Mouse (Mus musculus) CH12.LX (cell line): ENCODE results near the gene Rbmx2. TPM values are rescaled to one million over a fixed set of nuclear protein-coding genes. Genes with fewer than 3 reads are reported as not detected.

Source experiments
- DNase-seq: peaks from one replicate; pipeline ENCODE4 v3.0.0-alpha.2; 2013; ENCODE audit errors: extremely low read depth
- H3K27ac ChIP-seq: 2 replicates; pipeline ENCODE4 v1.5.1; 2012; ENCODE audit warnings: low read depth, mild to moderate bottlenecking, control low read depth, moderate library complexity; ENCODE audit not compliant: insufficient read depth
- H3K27me3 ChIP-seq: replicated peaks from 2 replicates; pipeline ENCODE3; 2012; ENCODE audit warnings: inconsistent platforms
- H3K36me3 ChIP-seq, 2 experiments: replicated peaks in 1 of 2; 2 replicates each; pipeline versions ENCODE3 to v1.6.1; 2012; ENCODE audit warnings: inconsistent platforms in 1 of 2, low read length in 1 of 2, mild to moderate bottlenecking in 1 of 2, mixed read lengths in 1 of 2, moderate library complexity in 1 of 2; ENCODE audit not compliant: control insufficient read depth in 1 of 2, insufficient read depth in 1 of 2
- H3K4me1 ChIP-seq, 2 experiments: 2 replicates each; pipeline ENCODE4 v1.6.1; 2012; ENCODE audit warnings: inconsistent platforms in 1 of 2, moderate library complexity in 1 of 2; ENCODE audit not compliant: insufficient read depth in 2 of 2, control insufficient read depth in 1 of 2
- H3K4me2 ChIP-seq: 2 replicates; pipeline ENCODE4 v1.6.1; 2012; ENCODE audit warnings: low read depth, mild to moderate bottlenecking, control low read depth; ENCODE audit not compliant: poor library complexity, insufficient read depth, severe bottlenecking
- H3K4me3 ChIP-seq, 3 experiments: fragments of 150-350 bp in 1 of 3; sonication (generic) in 1 of 3; replicated peaks in 1 of 3; 2 replicates each; pipeline versions ENCODE3 to v1.5.1; 2011 to 2012; ENCODE audit warnings: low read depth in 2 of 3, low read length in 2 of 3, mild to moderate bottlenecking in 2 of 3, moderate library complexity in 2 of 3, control low read depth in 1 of 3, improper control_type of control experiment in 1 of 3, inconsistent platforms in 1 of 3, mixed read lengths in 1 of 3; ENCODE audit not compliant: poor library complexity in 1 of 3
- H3K79me2 ChIP-seq: replicated peaks from 2 replicates; pipeline ENCODE4 v1.6.1; 2012; ENCODE audit warnings: mild to moderate bottlenecking, moderate library complexity; ENCODE audit not compliant: control insufficient read depth, poor library complexity, insufficient read depth, severe bottlenecking; ENCODE audit errors: extremely low read depth
- H3K9ac ChIP-seq: 2 replicates; pipeline ENCODE4 v1.6.1; 2012; ENCODE audit warnings: low read depth, mild to moderate bottlenecking, control low read depth, moderate library complexity; ENCODE audit not compliant: insufficient read depth
- H3K9me3 ChIP-seq: replicated peaks from 2 replicates; pipeline ENCODE3; 2012; ENCODE audit warnings: low read length, inconsistent platforms, mixed read lengths
- CTCF ChIP-seq, 2 experiments: IDR thresholded peaks in 1 of 2; conservative IDR thresholded peaks in 1 of 2; 2 replicates each; pipeline ENCODE4 v1.5.1; 2011 to 2012; ENCODE audit warnings: low read depth in 2 of 2, low read length in 2 of 2, improper control_type of control experiment in 1 of 2, inconsistent platforms in 1 of 2, mild to moderate bottlenecking in 1 of 2, moderate library complexity in 1 of 2
- MYC ChIP-seq: IDR thresholded peaks from 2 replicates; pipeline ENCODE4 v1.6.1; 2011; ENCODE audit warnings: low read depth, mild to moderate bottlenecking, improper control_type of control experiment, low read length
- dilution Hi-C: fragments of 300-500 bp; cut with MboI; formaldehyde crosslinking; loops from 2 replicates; pipeline ENCODE4 v1.14.3; 2020; ENCODE audit warnings: low sequenced_read_pairs; ENCODE audit not compliant: extremely low pct_unique_long_range_greater_than_20kb, extremely low pct_ligation_motif_present
- in situ Hi-C: fragments of 300-500 bp; cut with MboI; formaldehyde crosslinking; loops from 3 replicates; pipeline ENCODE4 v1.14.3; 2019; ENCODE audit warnings: low sequenced_read_pairs, low pct_ligation_motif_present, low pct_unique_long_range_greater_than_20kb, mixed read lengths
- polyA plus RNA-seq: library from polyadenylated mRNA; unstranded; fragments of >175 nt; gene quantifications from 2 replicates; pipeline ENCODE4 v1.2.1, GENCODE M21; 2012; ENCODE audit warnings: low read depth; ENCODE audit not compliant: insufficient read length
- total RNA-seq, 2 experiments: library from RNA; depleted of rRNA; stranded (reverse); fragments of 300-350 nt in 1 of 2; fragments of >200 nt in 1 of 2; gene quantifications; 2 replicates each; pipeline ENCODE4 v1.2.3; 2012 to 2014

The Rbmx2 gene
- total and polyA plus RNA-seq, 3 experiments: 15.1 to 18.4 (median 16.9) TPM

- Histone ChIP-seq H3K79me2 (no peaks in the 10 kb centered on the region), H3K36me3 (no peaks in the 10 kb centered on the region), H3K4me3 (no peak overlapping the region), H3K27ac (no peak overlapping the region), H3K4me2 (no peak overlapping the region), H3K27me3 (no peaks in the 10 kb centered on the region), H3K9ac (no peak overlapping the region), H3K9me3 (no peaks in the 10 kb centered on the region), H3K4me1 (no peaks in the 10 kb centered on the region)
- in situ Hi-C loops (no loop called here), dilution Hi-C loops (no loop called here)
- no peak for DNase-seq
- no peak for TF ChIP-seq MYC
- TF ChIP-seq CTCF (conservative IDR thresholded peaks at IDR 0.05 in 1 of 2, IDR thresholded peaks at IDR 0.05 in 1 of 2; ENCODE audit: low read depth in 2 of 2, low read length in 2 of 2): no peak
Measured at GRCm38 (mm10) chrX:48754710-48755283, 60.0 kb downstream of the Rbmx2 start.

Other genes starting within 250 kb of the Rbmx2 start
- gene Elf4, start 231.9 kb upstream of the Rbmx2 start, total RNA-seq (2012; rRNA removed): 4.8 and 5.3 TPM in 2 replicates
- 0.82 and 1.4 TPM in 2 replicates for gene Elf4, start 231.9 kb upstream of the Rbmx2 start, total RNA-seq (2014; rRNA removed)
- 10.1 and 12.4 TPM in 2 replicates for gene Elf4, start 231.9 kb upstream of the Rbmx2 start, polyA plus RNA-seq
- gene Aifm1, start 181.4 kb upstream of the Rbmx2 start, total RNA-seq (2012; rRNA removed): 32.7 and 46.3 TPM in 2 replicates
- gene Aifm1, start 181.4 kb upstream of the Rbmx2 start, total RNA-seq (2014; rRNA removed): 30.3 and 32.0 TPM in 2 replicates
- 57.3 and 61.4 TPM in 2 replicates for gene Aifm1, start 181.4 kb upstream of the Rbmx2 start, polyA plus RNA-seq
- gene Rab33a, start 175.7 kb upstream of the Rbmx2 start, total RNA-seq (2012; rRNA removed): 0.13 TPM in 1 of 2 replicates, not detected in the other
- not detected in 2 replicates for gene Rab33a, start 175.7 kb upstream of the Rbmx2 start, total RNA-seq (2014; rRNA removed)
- gene Rab33a, start 175.7 kb upstream of the Rbmx2 start, polyA plus RNA-seq: not detected in 2 replicates
- 12.5 and 12.7 TPM in 2 replicates for gene Zfp280c, start 100.5 kb upstream of the Rbmx2 start, total RNA-seq (2012; rRNA removed)
- 30.5 and 32.3 TPM in 2 replicates for gene Zfp280c, start 100.5 kb upstream of the Rbmx2 start, total RNA-seq (2014; rRNA removed)
- 24.0 and 29.2 TPM in 2 replicates for gene Zfp280c, start 100.5 kb upstream of the Rbmx2 start, polyA plus RNA-seq
- 10.1 and 10.2 TPM in 2 replicates for gene Slc25a14, start 71.6 kb upstream of the Rbmx2 start, total RNA-seq (2012; rRNA removed)
- gene Slc25a14, start 71.6 kb upstream of the Rbmx2 start, total RNA-seq (2014; rRNA removed): 13.7 and 17.9 TPM in 2 replicates
- 8.9 and 9.7 TPM in 2 replicates for gene Slc25a14, start 71.6 kb upstream of the Rbmx2 start, polyA plus RNA-seq
- not detected in 2 replicates for gene Gpr119, start 20.5 kb upstream of the Rbmx2 start, total RNA-seq (2012; rRNA removed)
- not detected in 2 replicates for gene Gpr119, start 20.5 kb upstream of the Rbmx2 start, total RNA-seq (2014; rRNA removed)
- not detected in 2 replicates for gene Gpr119, start 20.5 kb upstream of the Rbmx2 start, polyA plus RNA-seq
- not detected in 2 replicates for gene Gm595, start 182.7 kb downstream of the Rbmx2 start, total RNA-seq (2012; rRNA removed)
- not detected in 2 replicates for gene Gm595, start 182.7 kb downstream of the Rbmx2 start, total RNA-seq (2014; rRNA removed)
- gene Gm595, start 182.7 kb downstream of the Rbmx2 start, polyA plus RNA-seq: not detected in 2 replicates